Mouse (Mus musculus): ENCODE results near the gene Eogt. TPM values are rescaled to one million over a fixed set of nuclear protein-coding genes. Genes with fewer than 3 reads are reported as not detected.

Eogt gene
- total and polyA plus RNA-seq, 2 experiments from 2014 or later = 7.0 to 13.9 TPM

DNA sequence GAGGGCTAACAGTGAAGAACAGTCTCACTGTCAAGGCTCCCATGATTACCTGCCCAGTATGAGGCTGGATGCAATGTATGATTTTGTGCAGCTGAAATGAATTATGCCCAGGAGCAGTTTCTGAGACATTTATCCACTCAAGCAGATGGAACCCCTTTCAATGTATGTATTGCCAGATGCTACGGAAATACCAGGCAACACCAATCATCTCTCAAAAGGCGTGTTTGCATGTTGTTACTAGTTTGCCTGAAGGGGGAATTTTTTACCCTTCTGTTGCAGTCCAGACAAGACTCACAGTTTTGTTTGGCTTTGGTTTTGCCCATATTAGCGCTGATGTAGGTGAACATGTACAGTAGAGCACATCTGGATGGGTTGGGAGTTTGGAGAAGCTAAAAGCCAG lies 30.7 kb downstream of the Eogt start:
- Histone ChIP-seq H3K9me3 (replicated peaks; ENCODE audit: control insufficient read depth, low read length) (no peaks in the 10 kb centered on the region), H3K4me3 (ENCODE audit: low read depth, low read length) (no peak overlapping the region), H3K27ac (ENCODE audit: low read depth) (no peak overlapping the region), H3K4me2 (ENCODE audit: low read depth, low read length) (no peak overlapping the region), H3K27me3 (ENCODE audit: control insufficient read depth, insufficient read depth, low read length) (no peaks in the 10 kb centered on the region), H3K9ac (replicated peaks; ENCODE audit: low read depth, low read length) (no peak overlapping the region), H3K4me1 (ENCODE audit: control insufficient read depth, insufficient read depth) (no peaks in the 10 kb centered on the region), H3K36me3 (replicated peaks; ENCODE audit: control insufficient read depth, insufficient read depth, low read length) (peaks cover 70% of the 10 kb centered on the region)
- WGBS = 93% methylated on average over 3 of the region's 3 CpGs
- ATAC-seq (ENCODE audit: insufficient read depth, low read depth) (no peak), DNase-seq (ENCODE audit: low spot score) (no peak)
- no peak for TF ChIP-seq CTCF (IDR thresholded peaks at IDR 0.05; ENCODE audit: low read depth)
- no peak for TF ChIP-seq EP300 (IDR thresholded peaks at IDR 0.05; ENCODE audit: low read depth)

- Histone ChIP-seq H3K9me3 (replicated peaks; ENCODE audit: control insufficient read depth, low read length) (no peaks in the 10 kb centered on the region), H3K27ac (ENCODE audit: low read depth) (no peak overlapping the region), H3K9ac (replicated peaks; ENCODE audit: low read depth, low read length) (no peak overlapping the region), H3K4me1 (ENCODE audit: control insufficient read depth, insufficient read depth) (no peaks in the 10 kb centered on the region), H3K4me3 (ENCODE audit: low read depth, low read length) (no peak overlapping the region), H3K36me3 (replicated peaks; ENCODE audit: control insufficient read depth, insufficient read depth, low read length) (peaks cover 76% of the 10 kb centered on the region), H3K27me3 (ENCODE audit: control insufficient read depth, insufficient read depth, low read length) (no peaks in the 10 kb centered on the region), H3K4me2 (ENCODE audit: low read depth, low read length) (no peak overlapping the region)
- TF ChIP-seq EP300 (IDR thresholded peaks at IDR 0.05; ENCODE audit: low read depth) (no peak), CTCF (IDR thresholded peaks at IDR 0.05; ENCODE audit: low read depth) (no peak)
- DNase-seq (ENCODE audit: low spot score) = no peak
- WGBS = 69% methylated on average over 5 of the region's 5 CpGs
- no peak for ATAC-seq (ENCODE audit: insufficient read depth, low read depth)
These were observed 32.1 kb downstream of the Eogt start for GRCm38 (mm10) chr6:97116896-97117295.

GRCm38 (mm10) chr6:97114821-97115220 lies 34.2 kb downstream of the Eogt start:
- no peaks in the 10 kb centered on the region for H3K9me3 ChIP-seq (replicated peaks; ENCODE audit: control insufficient read depth, low read length)
- TF ChIP-seq CTCF (IDR thresholded peaks at IDR 0.05; ENCODE audit: low read depth) (no peak; the same call in 1 of the 2 replicates), EP300 (IDR thresholded peaks at IDR 0.05; ENCODE audit: low read depth) (no peak)
- no peak overlapping the region for H3K4me2 ChIP-seq (ENCODE audit: low read depth, low read length)
- no peak overlapping the region for H3K4me3 ChIP-seq (ENCODE audit: low read depth, low read length)
- ATAC-seq (ENCODE audit: insufficient read depth, low read depth) (no peak), DNase-seq (ENCODE audit: low spot score) (no peak)
- no peaks in the 10 kb centered on the region for H3K4me1 ChIP-seq (ENCODE audit: control insufficient read depth, insufficient read depth)
- H3K27ac ChIP-seq (ENCODE audit: low read depth) = no peak overlapping the region
- peaks cover 79% of the 10 kb centered on the region for H3K36me3 ChIP-seq (replicated peaks; ENCODE audit: control insufficient read depth, insufficient read depth, low read length)
- WGBS = 67% methylated on average over 3 of the region's 3 CpGs
- no peak overlapping the region for H3K9ac ChIP-seq (replicated peaks; ENCODE audit: low read depth, low read length)
- no peaks in the 10 kb centered on the region for H3K27me3 ChIP-seq (ENCODE audit: control insufficient read depth, insufficient read depth, low read length)

- DNase-seq (ENCODE audit: low spot score) = no peak
- no peak overlapping the region for H3K9ac ChIP-seq (replicated peaks; ENCODE audit: low read depth, low read length)
- no peaks in the 10 kb centered on the region for H3K9me3 ChIP-seq (replicated peaks; ENCODE audit: control insufficient read depth, low read length)
- H3K4me3 ChIP-seq (ENCODE audit: low read depth, low read length) = no peak overlapping the region
- peaks cover 61% of the 10 kb centered on the region for H3K36me3 ChIP-seq (replicated peaks; ENCODE audit: control insufficient read depth, insufficient read depth, low read length)
- no peaks in the 10 kb centered on the region for H3K27me3 ChIP-seq (ENCODE audit: control insufficient read depth, insufficient read depth, low read length)
- no peak for TF ChIP-seq EP300 (IDR thresholded peaks at IDR 0.05; ENCODE audit: low read depth)
- TF ChIP-seq CTCF (IDR thresholded peaks at IDR 0.05; ENCODE audit: low read depth) = no peak
- H3K27ac ChIP-seq (ENCODE audit: low read depth) = no peak overlapping the region
- 92% methylated on average over 8 of the region's 8 CpGs for WGBS
- ATAC-seq (ENCODE audit: insufficient read depth, low read depth) = no peak
- no peaks in the 10 kb centered on the region for H3K4me1 ChIP-seq (ENCODE audit: control insufficient read depth, insufficient read depth)
- no peak overlapping the region for H3K4me2 ChIP-seq (ENCODE audit: low read depth, low read length)
These were observed 36.8 kb downstream of the Eogt start for GRCm38 (mm10) chr6:97112177-97112576.

GRCm38 (mm10) chr6:97106777-97107176 lies 42.2 kb downstream of the Eogt start:
- 9% methylated on average over 2 of the region's 2 CpGs for WGBS
- H3K27me3 ChIP-seq (ENCODE audit: control insufficient read depth, insufficient read depth, low read length) = 0 out of 2 replicates have a peak, but pooled peaks cover 4% of the 10 kb centered on the region
- peaks cover 11% of the 10 kb centered on the region for H3K36me3 ChIP-seq (replicated peaks; ENCODE audit: control insufficient read depth, insufficient read depth, low read length)
- H3K27ac ChIP-seq (ENCODE audit: low read depth) = no peak overlapping the region
- no peaks in the 10 kb centered on the region for H3K9me3 ChIP-seq (replicated peaks; ENCODE audit: control insufficient read depth, low read length)
- TF ChIP-seq CTCF (IDR thresholded peaks at IDR 0.05; ENCODE audit: low read depth) (peak; percentile 95), EP300 (IDR thresholded peaks at IDR 0.05; ENCODE audit: low read depth) (no peak)
- H3K9ac ChIP-seq (replicated peaks; ENCODE audit: low read depth, low read length) = no peak overlapping the region
- H3K4me3 ChIP-seq (ENCODE audit: low read depth, low read length) = no peak overlapping the region
- no peak overlapping the region for H3K4me2 ChIP-seq (ENCODE audit: low read depth, low read length)
- ATAC-seq (ENCODE audit: insufficient read depth, low read depth) (no peak), DNase-seq (ENCODE audit: low spot score) (peak; percentile 60)
- no peaks in the 10 kb centered on the region for H3K4me1 ChIP-seq (ENCODE audit: control insufficient read depth, insufficient read depth)

GRCm38 (mm10) chr6:97106106-97106505 lies 42.9 kb downstream of the Eogt start:
- H3K27me3 ChIP-seq (ENCODE audit: control insufficient read depth, insufficient read depth, low read length) = 0 out of 2 replicates have a peak, but pooled peaks cover 4% of the 10 kb centered on the region
- TF ChIP-seq EP300 (IDR thresholded peaks at IDR 0.05; ENCODE audit: low read depth) (no peak), CTCF (IDR thresholded peaks at IDR 0.05; ENCODE audit: low read depth) (no peak)
- H3K27ac ChIP-seq (ENCODE audit: low read depth) = no peak overlapping the region
- DNase-seq (ENCODE audit: low spot score) (no peak), ATAC-seq (ENCODE audit: insufficient read depth, low read depth) (no peak)
- H3K9ac ChIP-seq (replicated peaks; ENCODE audit: low read depth, low read length) = no peak overlapping the region
- H3K9me3 ChIP-seq (replicated peaks; ENCODE audit: control insufficient read depth, low read length) = no peaks in the 10 kb centered on the region
- H3K4me1 ChIP-seq (ENCODE audit: control insufficient read depth, insufficient read depth) = no peaks in the 10 kb centered on the region
- no peak overlapping the region for H3K4me2 ChIP-seq (ENCODE audit: low read depth, low read length)
- WGBS = 76% methylated on average over 8 of the region's 8 CpGs
- H3K36me3 ChIP-seq (replicated peaks; ENCODE audit: control insufficient read depth, insufficient read depth, low read length) = peaks cover 5% of the 10 kb centered on the region
- no peak overlapping the region for H3K4me3 ChIP-seq (ENCODE audit: low read depth, low read length)
